Mouse (Mus musculus) layer of hippocampus, postnatal 25 days (tissue): ENCODE measurements around the gene Wdr73. TPM values are rescaled to one million over a fixed set of nuclear protein-coding genes. Genes with fewer than 3 reads are reported as not detected.

Experiments used
- DNase-seq, 2 experiments: peaks; one replicate each; pipeline ENCODE4 v3.0.0; 2022; ENCODE audit warnings: mixed read lengths in 2 of 2, low spot score in 1 of 2; ENCODE audit errors: extremely low spot score in 1 of 2
- total RNA-seq, 2 experiments: library from RNA; stranded (reverse); gene quantifications; 2 replicates each; pipeline ENCODE4 v1.2.3; 2021

Wdr73 gene
- total RNA-seq, 2 experiments from 2014 or later, result 27.9 to 28.0 TPM

- no peak for DNase-seq
Measured at GRCm38 (mm10) chr7:80897134-80897533, 3.9 kb downstream of the Wdr73 start.

GRCm38 (mm10) chr7:80894815-80895519, 6.1 kb downstream of the Wdr73 start:
- no peak for DNase-seq

GRCm38 (mm10) chr7:80894196-80894595, 6.9 kb downstream of the Wdr73 start:
- DNase-seq, result no peak

GRCm38 (mm10) chr7:80893753-80894129, 7.3 kb downstream of the Wdr73 start:
- DNase-seq, result no peak

- DNase-seq, result no peak
Measured at GRCm38 (mm10) chr7:80893086-80893752, 7.8 kb downstream of the Wdr73 start.

GRCm38 (mm10) chr7:80889841-80890241, 11.2 kb downstream of the Wdr73 start:
- no peak for DNase-seq

- DNase-seq, result peak in 1 of 2 experiments; percentile 46
Measured at GRCm38 (mm10) chr7:80889021-80889511, 12.0 kb downstream of the Wdr73 start.

- DNase-seq, result no peak
Measured at GRCm38 (mm10) chr7:80888595-80888994, 12.5 kb downstream of the Wdr73 start.

GRCm38 (mm10) chr7:80885666-80886065, 15.4 kb downstream of the Wdr73 start:
- no peak for DNase-seq

GRCm38 (mm10) chr7:80882830-80883505, 18.1 kb downstream of the Wdr73 start:
- peak in 1 of 2 experiments; percentile 53 for DNase-seq

GRCm38 (mm10) chr7:80875727-80876126, 25.3 kb downstream of the Wdr73 start:
- no peak for DNase-seq

GRCm38 (mm10) chr7:80873631-80874030, 27.4 kb downstream of the Wdr73 start:
- DNase-seq, result no peak

- DNase-seq, result no peak
Measured at GRCm38 (mm10) chr7:80873038-80873437, 28.0 kb downstream of the Wdr73 start.

GRCm38 (mm10) chr7:80868686-80869085, 32.4 kb downstream of the Wdr73 start:
- no peak for DNase-seq

GRCm38 (mm10) chr7:80866514-80867147, 34.4 kb downstream of the Wdr73 start:
- DNase-seq, result no peak

GRCm38 (mm10) chr7:80865521-80865920, 35.5 kb downstream of the Wdr73 start:
- DNase-seq, result no peak

GRCm38 (mm10) chr7:80864831-80865230, 36.2 kb downstream of the Wdr73 start:
- DNase-seq, result no peak

- DNase-seq, result no peak
Measured at GRCm38 (mm10) chr7:80864151-80864550, 36.9 kb downstream of the Wdr73 start.

- DNase-seq, result no peak
Measured at GRCm38 (mm10) chr7:80863520-80863919, 37.5 kb downstream of the Wdr73 start.

GRCm38 (mm10) chr7:80862475-80862874, 38.6 kb downstream of the Wdr73 start:
- DNase-seq, result no peak
